Mouse (Mus musculus) myocyte (in vitro differentiated cells): Measurements from ENCODE around the gene Enkd1. TPM values are rescaled to one million over a fixed set of nuclear protein-coding genes. Genes with fewer than 3 reads are reported as not detected.

ENCODE experiments used
- H3K27me3 ChIP-seq: one replicate; pipeline ENCODE4 v1.6.1; 2011; ENCODE audit not compliant: control insufficient read depth, insufficient read depth, insufficient read length
- H3K36me3 ChIP-seq: one replicate; pipeline ENCODE4 v1.6.1; 2011; ENCODE audit not compliant: control insufficient read depth, insufficient read depth
- H3K4me2 ChIP-seq: one replicate; pipeline ENCODE4 v1.6.1; 2011; ENCODE audit warnings: low read depth, control low read depth
- H3K4me3 ChIP-seq: one replicate; pipeline ENCODE4 v1.5.1; 2011; ENCODE audit warnings: mild to moderate bottlenecking, control low read depth, moderate library complexity
- H3K79me2 ChIP-seq: one replicate; pipeline ENCODE4 v1.6.1; 2011; ENCODE audit not compliant: control insufficient read depth, insufficient read depth
- H3ac ChIP-seq: one replicate; pipeline ENCODE4 v1.6.1; 2011; ENCODE audit not compliant: control insufficient read depth, insufficient read length
- CEBPB ChIP-seq: IDR thresholded peaks from 2 replicates; pipeline ENCODE4 v1.6.1; 2011; ENCODE audit warnings: mild to moderate bottlenecking, moderate library complexity; ENCODE audit not compliant: poor library complexity, insufficient read depth, severe bottlenecking
- E2F4 ChIP-seq: IDR thresholded peaks from one replicate; pipeline ENCODE4 v1.6.1; 2011; ENCODE audit warnings: mild to moderate bottlenecking, control low read depth, moderate library complexity; ENCODE audit not compliant: insufficient read depth
- MAX ChIP-seq: IDR thresholded peaks from one replicate; pipeline ENCODE4 v1.6.1; 2011; ENCODE audit warnings: low read depth, mild to moderate bottlenecking, control low read depth
- MYOD1 ChIP-seq, 3 experiments: IDR thresholded peaks; one replicate each; pipeline ENCODE4 v1.6.1; 2011; ENCODE audit warnings: control low read depth in 2 of 3, low read depth in 2 of 3, mild to moderate bottlenecking in 2 of 3, moderate library complexity in 1 of 3; ENCODE audit not compliant: insufficient read length in 2 of 3, control insufficient read depth in 1 of 3
- MYOG ChIP-seq, 3 experiments: IDR thresholded peaks; one replicate each; pipeline ENCODE4 v1.6.1; 2011; ENCODE audit warnings: control low read depth in 2 of 3, low read depth in 2 of 3, mild to moderate bottlenecking in 2 of 3; ENCODE audit not compliant: insufficient read length in 2 of 3, control insufficient read depth in 1 of 3, insufficient read depth in 1 of 3
- POLR2A ChIP-seq: IDR thresholded peaks from one replicate; pipeline ENCODE4 v1.6.1; 2011; ENCODE audit warnings: low read depth, mild to moderate bottlenecking, control low read depth, moderate library complexity; ENCODE audit not compliant: insufficient read length
- POLR2AphosphoS2 ChIP-seq: IDR thresholded peaks from one replicate; pipeline ENCODE4 v1.6.1; 2011; ENCODE audit warnings: low read depth, control low read depth; ENCODE audit not compliant: insufficient read length
- REST ChIP-seq: IDR thresholded peaks from one replicate; pipeline ENCODE4 v1.6.1; 2011; ENCODE audit warnings: mild to moderate bottlenecking, control low read depth, moderate library complexity; ENCODE audit not compliant: insufficient read depth, insufficient read length
- SRF ChIP-seq: IDR thresholded peaks from one replicate; pipeline ENCODE4 v1.6.1; 2011; ENCODE audit warnings: low read depth; ENCODE audit not compliant: control insufficient read depth, insufficient read length
- TCF12 ChIP-seq: IDR thresholded peaks from one replicate; pipeline ENCODE4 v1.6.1; 2011; ENCODE audit warnings: mild to moderate bottlenecking, control low read depth; ENCODE audit not compliant: poor library complexity, insufficient read depth, severe bottlenecking
- TCF3 ChIP-seq: IDR thresholded peaks from one replicate; pipeline ENCODE4 v1.6.1; 2011; ENCODE audit warnings: low read depth, control low read depth; ENCODE audit not compliant: insufficient read length
- USF1 ChIP-seq: IDR thresholded peaks from one replicate; pipeline ENCODE4 v1.6.1; 2011; ENCODE audit warnings: low read depth, mild to moderate bottlenecking, control low read depth, moderate library complexity
- polyA plus RNA-seq: library from polyadenylated mRNA; unstranded; fragments of >200 nt; fragmentation: generic; extraction: Trizol; gene quantifications from one replicate; pipeline ENCODE4 v1.2.1, GENCODE M21; 2012; ENCODE audit warnings: missing spikeins

The Enkd1 gene
- polyA plus RNA-seq, 1 experiment = 21.6 TPM

- no peaks in the 10 kb centered on the region for H3K36me3 ChIP-seq
- H3ac ChIP-seq = no peak overlapping the region
- H3K79me2 ChIP-seq = no peaks in the 10 kb centered on the region
- TF ChIP-seq POLR2AphosphoS2 (no peak), REST (no peak), TCF3 (no peak), E2F4 (no peak), SRF (no peak), MYOD1 (IDR thresholded peaks at IDR 0.05; ENCODE audit: control insufficient read depth in 1 of 3, insufficient read length in 2 of 3, low read depth in 2 of 3) (no peak), TCF12 (no peak)
- H3K27me3 ChIP-seq = no peaks in the 10 kb centered on the region
- H3K4me3 ChIP-seq = no peak overlapping the region
- no peak overlapping the region for H3K4me2 ChIP-seq
These were observed 18.0 kb downstream of the Enkd1 start for GRCm38 (mm10) chr8:105689983-105690360.

GRCm38 (mm10) chr8:105689256-105689982, 18.6 kb downstream of the Enkd1 start:
- Histone ChIP-seq H3K4me2 (no peak overlapping the region), H3ac (no peak overlapping the region), H3K27me3 (no peaks in the 10 kb centered on the region), H3K4me3 (no peak overlapping the region), H3K79me2 (no peaks in the 10 kb centered on the region), H3K36me3 (no peaks in the 10 kb centered on the region)
- TF ChIP-seq USF1 = no peak
- no peak for TF ChIP-seq SRF
- TF ChIP-seq MYOG (IDR thresholded peaks at IDR 0.05; ENCODE audit: control insufficient read depth in 1 of 3, insufficient read depth in 1 of 3, insufficient read length in 2 of 3, low read depth in 2 of 3) = no peak
- no peak for TF ChIP-seq POLR2A
- no peak for TF ChIP-seq MAX
- TF ChIP-seq TCF12 = no peak
- TF ChIP-seq POLR2AphosphoS2 = no peak
- TF ChIP-seq MYOD1 (IDR thresholded peaks at IDR 0.05; ENCODE audit: control insufficient read depth in 1 of 3, insufficient read length in 2 of 3, low read depth in 2 of 3) = no peak
- no peak for TF ChIP-seq CEBPB
- no peak for TF ChIP-seq E2F4
- TF ChIP-seq REST = no peak
- no peak for TF ChIP-seq TCF3

DNA sequence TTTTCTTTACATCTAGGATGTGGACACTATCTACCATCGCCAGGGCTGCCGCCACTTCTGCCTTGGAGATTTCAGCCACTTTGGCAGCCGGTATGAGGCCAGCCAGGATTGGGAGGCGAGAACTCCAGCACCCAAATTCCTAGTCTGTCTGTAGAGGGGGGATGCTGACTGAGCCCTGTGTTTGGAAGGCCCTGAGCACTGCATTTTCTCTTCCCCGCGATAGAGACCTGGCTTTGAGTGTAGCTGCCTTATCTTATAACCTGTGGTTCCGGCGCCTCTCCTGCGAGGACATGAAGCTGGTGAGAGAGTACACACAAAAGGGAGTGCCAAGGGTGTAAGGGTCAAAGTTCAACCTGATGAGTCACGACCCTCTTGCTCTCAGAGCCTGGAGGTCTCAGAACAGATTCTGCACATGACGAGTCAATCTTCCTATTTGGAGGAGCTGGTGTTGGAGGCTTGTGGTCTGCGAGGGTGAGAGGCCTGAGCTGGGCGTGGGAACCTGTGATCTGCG, 19.7 kb downstream of the Enkd1 start:
- TF ChIP-seq POLR2A (no peak), MYOD1 (IDR thresholded peaks at IDR 0.05; ENCODE audit: control insufficient read depth in 1 of 3, insufficient read length in 2 of 3, low read depth in 2 of 3) (no peak), CEBPB (no peak), SRF (no peak), USF1 (no peak), MAX (no peak), MYOG (IDR thresholded peaks at IDR 0.05; ENCODE audit: control insufficient read depth in 1 of 3, insufficient read depth in 1 of 3, insufficient read length in 2 of 3, low read depth in 2 of 3) (no peak), TCF12 (no peak), REST (no peak), TCF3 (no peak), POLR2AphosphoS2 (no peak), E2F4 (no peak)
- Histone ChIP-seq H3K27me3 (no peaks in the 10 kb centered on the region), H3K4me2 (no peak overlapping the region), H3ac (no peak overlapping the region), H3K4me3 (no peak overlapping the region), H3K79me2 (no peaks in the 10 kb centered on the region), H3K36me3 (peaks cover 4% of the 10 kb centered on the region)

- H3K4me2 ChIP-seq = no peak overlapping the region
- TF ChIP-seq CEBPB = no peak
- no peak for TF ChIP-seq TCF3
- no peak for TF ChIP-seq MYOG (IDR thresholded peaks at IDR 0.05; ENCODE audit: control insufficient read depth in 1 of 3, insufficient read depth in 1 of 3, insufficient read length in 2 of 3, low read depth in 2 of 3)
- TF ChIP-seq E2F4 = no peak
- no peak for TF ChIP-seq POLR2AphosphoS2
- TF ChIP-seq TCF12 = no peak
- no peak for TF ChIP-seq POLR2A
- no peak for TF ChIP-seq REST
- no peak for TF ChIP-seq MYOD1 (IDR thresholded peaks at IDR 0.05; ENCODE audit: control insufficient read depth in 1 of 3, insufficient read length in 2 of 3, low read depth in 2 of 3)
- TF ChIP-seq SRF = no peak
- no peak for TF ChIP-seq MAX
- TF ChIP-seq USF1 = no peak
- H3K79me2 ChIP-seq = no peaks in the 10 kb centered on the region
- no peaks in the 10 kb centered on the region for H3K27me3 ChIP-seq
- peaks cover 7% of the 10 kb centered on the region for H3K36me3 ChIP-seq
- H3ac ChIP-seq = no peak overlapping the region
- no peak overlapping the region for H3K4me3 ChIP-seq
These were observed 20.5 kb downstream of the Enkd1 start for GRCm38 (mm10) chr8:105687512-105687911.
